Mouse (Mus musculus) right cerebral cortex, adult 2 months (tissue): ENCODE data around the gene Degs1.
A peak's percentile ranks its signal among the peaks of the same experiment; 100 is the strongest.

ENCODE experiments used
- DNase-seq, 2 experiments: peaks; one replicate each; pipeline ENCODE4 v3.0.0; 2021 to 2022; ENCODE audit warnings: low spot score in 2 of 2

Degs1 gene

GRCm38 (mm10) chr1:182280577-182280976 is 2.0 kb downstream of the Degs1 start:
- DNase-seq = peak in 1 of 2 experiments; percentile 19

- no peak for DNase-seq
Measured at GRCm38 (mm10) chr1:182280046-182280445, 2.6 kb downstream of the Degs1 start.

- DNase-seq = no peak
Measured at GRCm38 (mm10) chr1:182279436-182279835, 3.2 kb downstream of the Degs1 start.

GRCm38 (mm10) chr1:182275109-182275508 is 7.5 kb downstream of the Degs1 start:
- no peak for DNase-seq

GRCm38 (mm10) chr1:182271632-182272031 is 11.0 kb downstream of the Degs1 start:
- DNase-seq = no peak

GRCm38 (mm10) chr1:182271130-182271529 is 11.5 kb downstream of the Degs1 start:
- no peak for DNase-seq

- no peak for DNase-seq
Measured at GRCm38 (mm10) chr1:182268317-182268716, 14.3 kb downstream of the Degs1 start.

- no peak for DNase-seq
Measured at GRCm38 (mm10) chr1:182266028-182266525, 16.5 kb downstream of the Degs1 start.

GRCm38 (mm10) chr1:182256041-182256680 is 26.4 kb downstream of the Degs1 start:
- no peak for DNase-seq

- DNase-seq = no peak
Measured at GRCm38 (mm10) chr1:182255031-182255430, 27.6 kb downstream of the Degs1 start.

GRCm38 (mm10) chr1:182254618-182255017 is 28.0 kb downstream of the Degs1 start:
- DNase-seq = no peak

- no peak for DNase-seq
Measured at GRCm38 (mm10) chr1:182253756-182254534, 28.7 kb downstream of the Degs1 start.

GRCm38 (mm10) chr1:182252534-182253171 is 30.0 kb downstream of the Degs1 start:
- no peak for DNase-seq

GRCm38 (mm10) chr1:182250734-182251133 is 31.9 kb downstream of the Degs1 start:
- DNase-seq = no peak

GRCm38 (mm10) chr1:182249298-182249697 is 33.3 kb downstream of the Degs1 start:
- DNase-seq = no peak

GRCm38 (mm10) chr1:182245003-182245402 is 37.6 kb downstream of the Degs1 start:
- no peak for DNase-seq

GRCm38 (mm10) chr1:182238056-182238703 is 44.4 kb downstream of the Degs1 start:
- no peak for DNase-seq

GRCm38 (mm10) chr1:182237386-182237785 is 45.2 kb downstream of the Degs1 start:
- DNase-seq = peak in 1 of 2 experiments; percentile 10

GRCm38 (mm10) chr1:182235174-182235573 is 47.4 kb downstream of the Degs1 start:
- peak in 1 of 2 experiments; percentile 3 for DNase-seq

- DNase-seq = no peak
Measured at GRCm38 (mm10) chr1:182229381-182229780, 53.2 kb downstream of the Degs1 start.

- DNase-seq = no peak
Measured at GRCm38 (mm10) chr1:182227141-182227963, 55.3 kb downstream of the Degs1 start.
